Comparison of ENCODE assay signal across 17 mouse cellular contexts in the genomic region with DNA sequence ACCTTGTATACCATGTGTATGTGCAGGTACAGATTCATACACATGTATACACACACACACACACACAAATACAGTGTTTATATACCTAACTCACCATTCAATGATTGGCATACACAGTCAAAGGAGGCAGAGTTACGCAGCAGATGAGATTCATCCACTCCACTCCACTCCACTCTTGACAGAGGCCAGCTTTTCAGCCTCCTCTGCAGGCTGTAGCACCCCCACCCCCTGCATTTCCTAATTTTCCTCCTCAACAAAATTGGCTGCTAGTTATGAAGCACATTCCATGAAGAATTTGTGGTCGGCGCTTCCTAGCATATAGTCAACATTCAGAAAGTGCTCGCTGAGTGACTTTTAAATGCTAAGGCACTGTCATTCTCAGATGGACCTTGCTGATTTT.
"Had no signal": no experiment of that assay in that cellular context is flagged by ENCODE, and none has a peak within 500 bp of the region (broad histone marks: within the 10 kb centered on the region; RNA-seq: fewer than 3 reads in every experiment).

No protein-coding gene starts in this region.

- DNase-seq: kidney, adult 8-10 months; kidney, postnatal 36 days; layer of hippocampus, postnatal 36 days; liver, embryonic 13.5 days; midbrain, embryonic 14.5 days; right cerebral cortex, adult 18-20 months; right cerebral cortex, postnatal 14 days; right cerebral cortex, postnatal 4 days; thymus, postnatal 25 days had no signal

- H3K9me3 ChIP-seq: hindbrain, embryonic 15.5 days; liver, embryonic 13.5 days; midbrain, embryonic 10.5 days; neural tube, embryonic 12.5 days; neural tube, embryonic 15.5 days; stomach, embryonic 15.5 days had no signal

- H3K36me3 ChIP-seq: hindbrain, embryonic 15.5 days; liver, embryonic 13.5 days; midbrain, embryonic 10.5 days; neural tube, embryonic 12.5 days; neural tube, embryonic 15.5 days; stomach, embryonic 15.5 days had no signal

- H3K4me2 ChIP-seq: hindbrain, embryonic 15.5 days; liver, embryonic 13.5 days; neural tube, embryonic 12.5 days; neural tube, embryonic 15.5 days; stomach, embryonic 15.5 days had no signal

- H3K27ac ChIP-seq: hindbrain, embryonic 15.5 days; left cerebral cortex, adult 2 months; liver, embryonic 13.5 days; midbrain, embryonic 10.5 days; neural tube, embryonic 12.5 days; neural tube, embryonic 15.5 days; stomach, embryonic 15.5 days had no signal

- H3K4me1 ChIP-seq: liver, embryonic 13.5 days; megakaryocyte, embryonic 14.5 days; neural tube, embryonic 12.5 days; stomach, embryonic 15.5 days had no signal

- H3K4me3 ChIP-seq: hindbrain, embryonic 15.5 days; left cerebral cortex, adult 2 months; liver, embryonic 13.5 days; megakaryocyte, embryonic 14.5 days; midbrain, embryonic 10.5 days; neural tube, embryonic 12.5 days; neural tube, embryonic 15.5 days; stomach, embryonic 15.5 days had no signal

- H3K27me3 ChIP-seq: hindbrain, embryonic 15.5 days; liver, embryonic 13.5 days; megakaryocyte, embryonic 14.5 days; neural tube, embryonic 12.5 days; neural tube, embryonic 15.5 days; stomach, embryonic 15.5 days had no signal

- H3K9ac ChIP-seq: hindbrain, embryonic 15.5 days; liver, embryonic 13.5 days; neural tube, embryonic 12.5 days; neural tube, embryonic 15.5 days; stomach, embryonic 15.5 days had no signal

- ATAC-seq: intestine, postnatal 0 days had no signal
